Mouse (Mus musculus): ENCODE data around the gene Ifrd2. TPM values are rescaled to one million over a fixed set of nuclear protein-coding genes. Genes with fewer than 3 reads are reported as not detected.

The Ifrd2 gene
- polyA plus RNA-seq, 1 experiment from 2014 or later, result 39.3 TPM

GRCm38 (mm10) chr9:107617461-107617860, 30.0 kb downstream of the Ifrd2 start:
- Histone ChIP-seq H3K36me3 (peaks cover 75% of the 10 kb centered on the region), H3K4me1 (peaks cover 13% of the 10 kb centered on the region), H3K27ac (no peak overlapping the region), H3K4me2 (no peak overlapping the region), H3K9ac (no peak overlapping the region), H3K9me3 (no peaks in the 10 kb centered on the region), H3K27me3 (no peaks in the 10 kb centered on the region), H3K4me3 (no peak overlapping the region)
- WGBS, result 75% methylated on average over 2 of the region's 2 CpGs
- ATAC-seq (ENCODE audit: insufficient number of reproducible peaks, insufficient read depth, low FRiP score, low TSS enrichment, low read depth), result no peak

DNA sequence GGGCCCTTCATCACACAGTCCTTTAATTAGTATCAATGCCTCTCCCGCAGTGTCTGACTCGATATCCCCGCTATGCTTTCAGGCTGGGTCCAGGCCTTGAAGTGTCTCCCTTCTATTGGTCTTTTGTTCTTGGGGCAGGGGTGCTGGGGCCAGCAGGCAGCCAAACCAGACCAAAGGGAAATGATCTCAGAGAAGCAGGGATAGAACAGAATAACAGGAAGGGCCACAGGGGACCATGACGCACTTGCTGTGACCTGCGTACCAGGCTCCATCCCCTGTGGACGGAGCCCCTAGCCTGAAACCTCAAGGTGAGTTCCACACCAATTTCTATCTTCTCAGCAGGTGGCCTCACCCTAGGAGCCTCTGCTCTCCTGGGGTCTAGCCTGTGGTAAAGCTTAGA, 30.7 kb downstream of the Ifrd2 start:
- H3K36me3 ChIP-seq, result peaks cover 80% of the 10 kb centered on the region
- no peak overlapping the region for H3K4me2 ChIP-seq
- WGBS, result 88% methylated on average over 6 of the region's 6 CpGs
- ATAC-seq (ENCODE audit: insufficient number of reproducible peaks, insufficient read depth, low FRiP score, low TSS enrichment, low read depth), result no peak
- H3K4me1 ChIP-seq, result peaks cover 12% of the 10 kb centered on the region
- no peaks in the 10 kb centered on the region for H3K9me3 ChIP-seq
- 0 out of 2 replicates have a peak overlapping the region, but pooled peaks have one; percentile 49 for H3K27ac ChIP-seq
- H3K9ac ChIP-seq, result no peak overlapping the region
- H3K27me3 ChIP-seq, result no peaks in the 10 kb centered on the region
- no peak overlapping the region for H3K4me3 ChIP-seq

- Histone ChIP-seq H3K9me3 (no peaks in the 10 kb centered on the region), H3K4me3 (no peak overlapping the region), H3K4me2 (no peak overlapping the region), H3K36me3 (peaks cover 85% of the 10 kb centered on the region), H3K27ac (peak overlapping the region; percentile 49), H3K27me3 (no peaks in the 10 kb centered on the region), H3K9ac (peak overlapping the region; percentile 58), H3K4me1 (peaks cover 10% of the 10 kb centered on the region)
- WGBS, result 62% methylated on average over 13 of the region's 13 CpGs
- no peak for ATAC-seq (ENCODE audit: insufficient number of reproducible peaks, insufficient read depth, low FRiP score, low TSS enrichment, low read depth)
Measured at GRCm38 (mm10) chr9:107618778-107619545, 31.5 kb downstream of the Ifrd2 start.

DNA sequence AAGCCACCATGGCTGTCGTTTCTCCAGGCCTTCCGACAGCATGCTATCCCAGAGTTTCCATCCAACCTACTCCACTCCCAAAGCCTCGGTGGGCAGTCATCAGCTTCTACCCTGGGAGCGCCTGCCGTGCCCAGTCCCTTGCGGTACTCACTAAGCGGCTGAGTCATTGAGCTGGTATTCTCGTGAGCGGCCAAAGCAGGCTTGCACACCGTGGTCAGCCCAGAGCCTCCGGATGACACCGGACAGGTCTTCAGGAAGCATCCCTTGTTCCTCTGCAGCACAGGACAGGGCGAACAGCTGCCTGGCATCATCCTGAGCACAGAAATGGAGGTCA, 32.1 kb downstream of the Ifrd2 start:
- Histone ChIP-seq H3K36me3 (peaks cover 85% of the 10 kb centered on the region), H3K4me1 (peaks cover 10% of the 10 kb centered on the region), H3K9ac (no peak overlapping the region), H3K9me3 (no peaks in the 10 kb centered on the region), H3K27me3 (no peaks in the 10 kb centered on the region), H3K4me3 (no peak overlapping the region), H3K4me2 (no peak overlapping the region), H3K27ac (0 out of 2 replicates have a peak overlapping the region, but pooled peaks have one; percentile 4)
- 82% methylated on average over 13 of the region's 13 CpGs for WGBS
- no peak for ATAC-seq (ENCODE audit: insufficient number of reproducible peaks, insufficient read depth, low FRiP score, low TSS enrichment, low read depth)

- no peak overlapping the region for H3K4me2 ChIP-seq
- H3K36me3 ChIP-seq, result peaks cover 85% of the 10 kb centered on the region
- peaks cover 23% of the 10 kb centered on the region for H3K4me1 ChIP-seq
- no peak overlapping the region for H3K9ac ChIP-seq
- H3K9me3 ChIP-seq, result no peaks in the 10 kb centered on the region
- no peak overlapping the region; the same call in 1 of the 2 replicates for H3K27ac ChIP-seq
- no peak for ATAC-seq (ENCODE audit: insufficient number of reproducible peaks, insufficient read depth, low FRiP score, low TSS enrichment, low read depth)
- no peaks in the 10 kb centered on the region for H3K27me3 ChIP-seq
- H3K4me3 ChIP-seq, result no peak overlapping the region
Measured at GRCm38 (mm10) chr9:107620954-107621353, 33.5 kb downstream of the Ifrd2 start.

DNA sequence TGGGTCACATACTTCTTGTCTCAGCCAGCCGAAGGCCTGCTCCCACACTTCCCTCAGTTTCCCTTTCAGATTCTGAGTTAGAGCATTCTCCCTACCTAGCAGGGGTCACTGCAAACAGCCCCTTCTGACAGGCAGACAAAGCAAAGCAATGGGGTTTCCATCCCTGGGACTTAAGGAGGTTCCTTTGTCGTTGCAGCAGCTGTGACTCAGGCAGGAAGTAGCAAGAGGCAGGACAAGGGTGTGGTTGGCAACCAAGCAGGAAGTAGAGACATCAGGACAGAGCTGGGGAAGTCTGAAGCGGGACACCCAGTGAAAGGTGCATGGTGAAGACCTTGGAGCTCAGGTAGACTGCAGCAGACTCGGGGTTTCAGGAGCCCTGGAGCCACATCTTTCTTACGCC, 37.1 kb downstream of the Ifrd2 start:
- peaks cover 49% of the 10 kb centered on the region for H3K4me1 ChIP-seq
- ATAC-seq (ENCODE audit: insufficient number of reproducible peaks, insufficient read depth, low FRiP score, low TSS enrichment, low read depth), result no peak
- H3K9ac ChIP-seq, result peak overlapping the region; percentile 32; the same call in 1 of the 2 replicates
- H3K4me2 ChIP-seq, result no peak overlapping the region
- 72% methylated on average over 5 of the region's 5 CpGs for WGBS
- H3K27me3 ChIP-seq, result no peaks in the 10 kb centered on the region
- peaks cover 70% of the 10 kb centered on the region for H3K36me3 ChIP-seq
- peak overlapping the region; percentile 91; the same call in 1 of the 2 replicates for H3K27ac ChIP-seq
- no peak overlapping the region for H3K4me3 ChIP-seq
- H3K9me3 ChIP-seq, result no peaks in the 10 kb centered on the region

DNA sequence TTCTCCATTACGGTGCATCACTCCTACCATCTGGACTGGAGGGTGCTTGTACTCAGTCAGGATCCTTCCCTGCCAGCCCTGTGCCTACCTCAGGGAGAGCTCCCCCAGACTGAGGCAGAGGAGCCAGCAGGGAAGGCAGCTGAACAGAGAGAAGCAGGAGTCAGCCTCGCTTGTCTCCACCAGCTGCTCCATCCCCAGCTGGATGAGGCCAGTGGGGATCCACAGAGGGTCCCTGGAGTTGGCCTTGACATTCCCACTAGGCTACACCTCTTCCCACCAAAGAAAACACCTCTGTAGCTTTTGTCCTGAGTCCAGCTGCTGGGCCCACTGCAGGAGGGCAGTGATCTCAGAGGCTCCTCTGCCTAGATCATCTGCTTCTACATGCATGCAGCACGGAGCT, 37.5 kb downstream of the Ifrd2 start:
- WGBS, result 88% methylated on average over 3 of the region's 3 CpGs
- ATAC-seq (ENCODE audit: insufficient number of reproducible peaks, insufficient read depth, low FRiP score, low TSS enrichment, low read depth), result no peak
- Histone ChIP-seq H3K4me3 (no peak overlapping the region), H3K27ac (peak overlapping the region; percentile 91), H3K36me3 (peaks cover 68% of the 10 kb centered on the region), H3K4me1 (peaks cover 53% of the 10 kb centered on the region), H3K27me3 (no peaks in the 10 kb centered on the region), H3K9ac (peak overlapping the region; percentile 32; the same call in 1 of the 2 replicates), H3K9me3 (no peaks in the 10 kb centered on the region), H3K4me2 (no peak overlapping the region)

GRCm38 (mm10) chr9:107625351-107626128, 38.1 kb downstream of the Ifrd2 start:
- H3K36me3 ChIP-seq, result peaks cover 62% of the 10 kb centered on the region

GRCm38 (mm10) chr9:107626158-107626843, 38.9 kb downstream of the Ifrd2 start:
- peak overlapping the region; percentile 17 for H3K4me3 ChIP-seq
- peak overlapping the region; percentile 91 for H3K27ac ChIP-seq
- WGBS, result 37% methylated on average over 15 of the region's 15 CpGs
- peaks cover 66% of the 10 kb centered on the region for H3K4me1 ChIP-seq
- H3K27me3 ChIP-seq, result no peaks in the 10 kb centered on the region
- peak overlapping the region; percentile 68 for H3K9ac ChIP-seq
- peak overlapping the region; percentile 99 for H3K4me2 ChIP-seq
- peaks cover 58% of the 10 kb centered on the region for H3K36me3 ChIP-seq
- peak; percentile 27; the same call in 1 of the 2 replicates for ATAC-seq (ENCODE audit: insufficient number of reproducible peaks, insufficient read depth, low FRiP score, low TSS enrichment, low read depth)
- no peaks in the 10 kb centered on the region for H3K9me3 ChIP-seq

More at GRCm38 (mm10) chr9:107625351-107626128, 38.1 kb downstream of the Ifrd2 start:
- 89% methylated on average over 12 of the region's 12 CpGs for WGBS
- Histone ChIP-seq H3K4me3 (no peak overlapping the region), H3K4me2 (0 out of 2 replicates have a peak overlapping the region, but pooled peaks have one; percentile 99), H3K4me1 (peaks cover 59% of the 10 kb centered on the region), H3K9me3 (no peaks in the 10 kb centered on the region), H3K27me3 (no peaks in the 10 kb centered on the region), H3K9ac (peak overlapping the region; percentile 32; the same call in 1 of the 2 replicates), H3K27ac (peak overlapping the region; percentile 91)
- no peak for ATAC-seq (ENCODE audit: insufficient number of reproducible peaks, insufficient read depth, low FRiP score, low TSS enrichment, low read depth)

GRCm38 (mm10) chr9:107626844-107627277, 39.4 kb downstream of the Ifrd2 start:
- peaks cover 72% of the 10 kb centered on the region for H3K4me1 ChIP-seq
- peak overlapping the region; percentile 68 for H3K9ac ChIP-seq
- H3K27ac ChIP-seq, result peak overlapping the region; percentile 91
- no peaks in the 10 kb centered on the region for H3K27me3 ChIP-seq
- 0% methylated on average over 2 of the region's 2 CpGs for WGBS
- peak; percentile 80 for ATAC-seq (ENCODE audit: insufficient number of reproducible peaks, insufficient read depth, low FRiP score, low TSS enrichment, low read depth)
- peaks cover 61% of the 10 kb centered on the region for H3K36me3 ChIP-seq
- H3K4me2 ChIP-seq, result peak overlapping the region; percentile 99
- H3K9me3 ChIP-seq, result no peaks in the 10 kb centered on the region
- H3K4me3 ChIP-seq, result peak overlapping the region; percentile 17
